Comparison of ENCODE assay signal across 8 mouse cellular contexts in the genomic region with DNA sequence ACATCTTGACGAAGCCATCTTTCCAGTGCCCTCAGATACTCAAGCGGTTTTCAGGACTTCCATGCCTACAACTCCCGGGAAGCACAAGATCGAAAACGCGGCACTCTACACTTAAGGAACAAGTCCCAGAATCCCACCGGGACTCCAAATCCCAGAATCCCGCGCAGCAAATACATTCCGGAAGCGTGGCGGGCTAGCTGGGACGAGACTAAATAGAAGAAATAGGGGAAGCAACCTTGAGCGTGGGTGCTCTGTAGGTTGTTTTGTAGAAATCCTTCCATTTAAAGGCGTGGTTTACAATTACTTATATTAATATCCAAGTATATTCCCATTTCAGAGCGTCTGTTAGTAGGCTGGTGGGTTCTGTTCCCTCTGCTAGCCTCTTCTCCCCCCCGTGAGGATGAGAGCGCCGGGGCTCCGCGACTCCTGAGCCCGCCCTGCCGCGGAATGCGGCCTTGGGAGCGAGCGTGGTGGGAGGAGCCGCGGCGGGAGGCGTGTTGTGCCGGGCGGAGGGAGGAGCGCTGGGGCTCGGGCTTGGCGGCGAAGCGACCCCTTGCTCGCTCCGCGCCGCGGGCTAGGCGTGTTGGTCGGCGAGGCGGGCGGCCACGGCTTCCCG. TPM values are rescaled to one million over a fixed set of nuclear protein-coding genes. Genes with fewer than 3 reads are reported as not detected.
A peak's percentile ranks its signal among the peaks of the same experiment; 100 is the strongest.
DNase-seq lines count a peak whose midpoint lies in the region; ATAC-seq and TF ChIP-seq lines count a peak whose summit lies in the region.

A gene (plus strand): TSS at position 465 of the 616 bp plus-strand sequence.

- TF ChIP-seq POLR2A in kidney, adult 2 months (IDR thresholded peaks at IDR 0.05; ENCODE audit: low read depth, low read length): peak; percentile 45
- TF ChIP-seq POLR2A in spleen, adult 2 months (IDR thresholded peaks at IDR 0.05; ENCODE audit: low read depth, low read length): peak; percentile 23; the same call in 1 of the 2 replicates

- peaks cover 40% of the 10 kb centered on the region for H3K4me1 ChIP-seq in embryonic facial prominence, embryonic 13.5 days
- H3K4me1 ChIP-seq in kidney, adult 2 months (ENCODE audit: control insufficient read depth, insufficient read depth, low read length): peaks cover 15% of the 10 kb centered on the region
- peaks cover 34% of the 10 kb centered on the region for H3K4me1 ChIP-seq in limb, embryonic 12.5 days (replicated peaks)
- H3K4me1 ChIP-seq in midbrain, embryonic 15.5 days: peaks cover 23% of the 10 kb centered on the region
- H3K4me1 ChIP-seq in spleen, adult 2 months (ENCODE audit: control insufficient read depth, insufficient read depth, insufficient read length): peaks cover 7% of the 10 kb centered on the region; the same call in 1 of the 2 replicates

- H3K27me3 ChIP-seq in embryonic facial prominence, embryonic 13.5 days: no peaks in the 10 kb centered on the region
- no peaks in the 10 kb centered on the region for H3K27me3 ChIP-seq in kidney, adult 2 months (replicated peaks; ENCODE audit: control insufficient read depth, insufficient read depth, low read length)
- H3K27me3 ChIP-seq in limb, embryonic 12.5 days: no peaks in the 10 kb centered on the region
- no peaks in the 10 kb centered on the region for H3K27me3 ChIP-seq in midbrain, embryonic 15.5 days (replicated peaks)
- no peaks in the 10 kb centered on the region for H3K27me3 ChIP-seq in spleen, adult 2 months (ENCODE audit: control insufficient read depth, insufficient read depth, low read length)

- peak within 1 kb of the TSS; percentile 85 for H3K27ac ChIP-seq in embryonic facial prominence, embryonic 13.5 days
- peak within 1 kb of the TSS; percentile 70 for H3K27ac ChIP-seq in kidney, adult 2 months (ENCODE audit: insufficient read depth, low read depth, low read length)
- H3K27ac ChIP-seq in limb, embryonic 12.5 days: peak within 1 kb of the TSS; percentile 88
- H3K27ac ChIP-seq in midbrain, embryonic 15.5 days: peak within 1 kb of the TSS; percentile 82
- H3K27ac ChIP-seq in spleen, adult 2 months (ENCODE audit: insufficient read depth, low read length): peak within 1 kb of the TSS; percentile 67

- ATAC-seq in embryonic facial prominence, embryonic 13.5 days (ENCODE audit: insufficient number of reproducible peaks, insufficient read depth, low FRiP score, low TSS enrichment, low read depth): peak; percentile 93
- peak; percentile 96 for ATAC-seq in limb, embryonic 12.5 days (ENCODE audit: insufficient number of reproducible peaks, insufficient read depth, low FRiP score, low TSS enrichment, low read depth)
- ATAC-seq in midbrain, embryonic 15.5 days (replicated peaks): peak; percentile 99

- under 1% methylated on average over 44 of the region's 50 CpGs for WGBS in embryonic facial prominence, embryonic 13.5 days
- under 1% methylated on average over 48 of the region's 50 CpGs for WGBS in kidney, adult 2 months
- WGBS in limb, embryonic 12.5 days: under 1% methylated on average over 50 of the region's 50 CpGs
- WGBS in midbrain, embryonic 15.5 days: 5% methylated on average over 48 of the region's 50 CpGs
- WGBS in spleen, adult 2 months: under 1% methylated on average over 48 of the region's 50 CpGs

- H3K9ac ChIP-seq in embryonic facial prominence, embryonic 13.5 days: peak within 1 kb of the TSS; percentile 87
- H3K9ac ChIP-seq in limb, embryonic 12.5 days (replicated peaks): peak within 1 kb of the TSS; percentile 86
- peak within 1 kb of the TSS; percentile 72 for H3K9ac ChIP-seq in midbrain, embryonic 15.5 days

- peak within 1 kb of the TSS; percentile 91 for H3K4me3 ChIP-seq in embryonic facial prominence, embryonic 13.5 days
- peak within 1 kb of the TSS; percentile 97 for H3K4me3 ChIP-seq in kidney, adult 2 months (ENCODE audit: insufficient read depth, low read depth, low read length)
- H3K4me3 ChIP-seq in limb, embryonic 12.5 days (replicated peaks): peak within 1 kb of the TSS; percentile 86
- H3K4me3 ChIP-seq in midbrain, embryonic 15.5 days: peak within 1 kb of the TSS; percentile 97
- H3K4me3 ChIP-seq in spleen, adult 2 months (ENCODE audit: extremely low read depth, insufficient read depth, insufficient read length): peak within 1 kb of the TSS; percentile 90

- TF ChIP-seq CTCF in kidney, adult 2 months (conservative IDR thresholded peaks at IDR 0.05; ENCODE audit: insufficient read depth, insufficient read length, low read depth, low read length): no peak
- no peak for TF ChIP-seq CTCF in spleen, adult 2 months (IDR thresholded peaks at IDR 0.05; ENCODE audit: extremely low read depth, insufficient read depth, insufficient read length, insufficient replicate concordance)

- no peaks in the 10 kb centered on the region for H3K36me3 ChIP-seq in embryonic facial prominence, embryonic 13.5 days
- H3K36me3 ChIP-seq in kidney, adult 2 months (ENCODE audit: control insufficient read depth, insufficient read depth, low read length): no peaks in the 10 kb centered on the region
- H3K36me3 ChIP-seq in limb, embryonic 12.5 days: no peaks in the 10 kb centered on the region
- H3K36me3 ChIP-seq in midbrain, embryonic 15.5 days (replicated peaks): no peaks in the 10 kb centered on the region
- no peaks in the 10 kb centered on the region for H3K36me3 ChIP-seq in spleen, adult 2 months (ENCODE audit: control insufficient read depth, insufficient read depth, low read length)

- peak; percentile 91 for DNase-seq in 3134 (ENCODE audit: extremely low read depth, insufficient read length, low spot score)
- DNase-seq in adrenal gland, postnatal 36 days: peak; percentile 96 to 97
- peak; percentile 95 to 96 for DNase-seq in heart, adult 18-20 months
- peak; percentile 96 for DNase-seq in kidney, adult 2 months
- DNase-seq in spleen, adult 2 months (ENCODE audit: low read depth in 1 of 2, low spot score in 2 of 2): peak; percentile 78 to 90

- no peaks in the 10 kb centered on the region for H3K9me3 ChIP-seq in embryonic facial prominence, embryonic 13.5 days
- H3K9me3 ChIP-seq in limb, embryonic 12.5 days: no peaks in the 10 kb centered on the region
- no peaks in the 10 kb centered on the region for H3K9me3 ChIP-seq in midbrain, embryonic 15.5 days

- peak within 1 kb of the TSS; percentile 63 for H3K4me2 ChIP-seq in embryonic facial prominence, embryonic 13.5 days
- H3K4me2 ChIP-seq in limb, embryonic 12.5 days: peak within 1 kb of the TSS; percentile 62
- peak within 1 kb of the TSS; percentile 64 for H3K4me2 ChIP-seq in midbrain, embryonic 15.5 days

RNA-seq across cellular contexts. Expression of the gene that starts here (rescaled TPM):
- total RNA-seq in adrenal gland, postnatal 36 days (2021): 10 to 100 TPM; 43.2 to 56.1 TPM
- polyA plus RNA-seq in embryonic facial prominence, embryonic 13.5 days (2015; fragmentation: Nextera tagmentation; extraction: Ambion mirVana): 39.0 and 39.3 TPM in 2 replicates
- total RNA-seq in heart, adult 18-20 months (2021): 10 to 100 TPM; 12.6 to 13.0 TPM
- 15.1 and 16.4 TPM in 2 replicates for polyA plus RNA-seq in kidney, adult 2 months (2012; rRNA removed)
- polyA plus RNA-seq in limb, embryonic 12.5 days (2016; fragmentation: Nextera tagmentation; extraction: Ambion mirVana): 44.9 and 49.8 TPM in 2 replicates
- 24.8 and 27.3 TPM in 2 replicates for polyA plus RNA-seq in midbrain, embryonic 15.5 days (2015; fragmentation: Nextera tagmentation; extraction: Ambion mirVana)
- 3.7 and 5.0 TPM in 2 replicates for polyA plus RNA-seq in spleen, adult 2 months (2012; rRNA removed)

Comparison
In these comparisons a context has a peak if more than half of its experiments do, and no peak if none do; other contexts are left out.
1. Peak in every context shown above with its lines: DNase-seq, ATAC-seq, H3K4me3 ChIP-seq and H3K27ac ChIP-seq.